Mouse (Mus musculus): ENCODE data around the gene Nmu. TPM values are rescaled to one million over a fixed set of nuclear protein-coding genes. Genes with fewer than 3 reads are reported as not detected.
A peak's percentile ranks its signal among the peaks of the same experiment; 100 is the strongest.

Gene Nmu
- polyA plus RNA-seq, 1 experiment: not detected

DNA sequence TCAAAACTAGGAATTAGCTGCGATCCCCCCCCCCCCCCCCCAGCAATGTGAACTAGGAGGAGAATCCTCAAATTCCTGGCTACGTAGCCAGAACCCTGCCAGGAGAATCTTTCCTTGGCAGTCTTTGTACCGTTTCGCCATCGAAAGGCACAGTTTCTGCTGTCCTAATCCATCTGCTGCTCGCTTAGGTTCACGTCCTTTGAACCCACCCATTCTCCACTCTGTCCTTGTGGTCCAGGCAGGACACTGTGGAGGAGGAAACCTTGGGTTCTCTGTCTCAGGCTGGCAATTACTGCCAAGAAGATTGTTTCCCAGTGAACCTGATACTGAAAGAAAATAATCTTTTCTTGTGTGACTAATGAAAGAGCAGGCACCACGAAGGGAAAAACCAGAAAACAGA is 58.0 kb downstream of the Nmu start:
- Histone ChIP-seq H3K27me3 (ENCODE audit: control insufficient read depth, insufficient read depth, low read length) (peaks cover 1% of the 10 kb centered on the region; the same call in 1 of the 2 replicates), H3K4me1 (ENCODE audit: control insufficient read depth, insufficient read depth, low read length) (peaks cover 5% of the 10 kb centered on the region; the same call in 1 of the 2 replicates), H3K27ac (ENCODE audit: insufficient read depth, low read length) (no peak overlapping the region), H3K4me3 (replicated peaks; ENCODE audit: insufficient read depth, low read depth, low read length) (peak overlapping the region; percentile 6)
- DNase-seq: peak in 1 of 2 experiments; percentile 38
- TF ChIP-seq CTCF (IDR thresholded peaks at IDR 0.05; ENCODE audit: borderline replicate concordance, insufficient read depth, low read depth, low read length) (no peak), POLR2A (IDR thresholded peaks at IDR 0.05; ENCODE audit: borderline replicate concordance, insufficient read depth, low read length) (no peak)
- 4% methylated on average over 8 of the region's 8 CpGs for WGBS

DNA sequence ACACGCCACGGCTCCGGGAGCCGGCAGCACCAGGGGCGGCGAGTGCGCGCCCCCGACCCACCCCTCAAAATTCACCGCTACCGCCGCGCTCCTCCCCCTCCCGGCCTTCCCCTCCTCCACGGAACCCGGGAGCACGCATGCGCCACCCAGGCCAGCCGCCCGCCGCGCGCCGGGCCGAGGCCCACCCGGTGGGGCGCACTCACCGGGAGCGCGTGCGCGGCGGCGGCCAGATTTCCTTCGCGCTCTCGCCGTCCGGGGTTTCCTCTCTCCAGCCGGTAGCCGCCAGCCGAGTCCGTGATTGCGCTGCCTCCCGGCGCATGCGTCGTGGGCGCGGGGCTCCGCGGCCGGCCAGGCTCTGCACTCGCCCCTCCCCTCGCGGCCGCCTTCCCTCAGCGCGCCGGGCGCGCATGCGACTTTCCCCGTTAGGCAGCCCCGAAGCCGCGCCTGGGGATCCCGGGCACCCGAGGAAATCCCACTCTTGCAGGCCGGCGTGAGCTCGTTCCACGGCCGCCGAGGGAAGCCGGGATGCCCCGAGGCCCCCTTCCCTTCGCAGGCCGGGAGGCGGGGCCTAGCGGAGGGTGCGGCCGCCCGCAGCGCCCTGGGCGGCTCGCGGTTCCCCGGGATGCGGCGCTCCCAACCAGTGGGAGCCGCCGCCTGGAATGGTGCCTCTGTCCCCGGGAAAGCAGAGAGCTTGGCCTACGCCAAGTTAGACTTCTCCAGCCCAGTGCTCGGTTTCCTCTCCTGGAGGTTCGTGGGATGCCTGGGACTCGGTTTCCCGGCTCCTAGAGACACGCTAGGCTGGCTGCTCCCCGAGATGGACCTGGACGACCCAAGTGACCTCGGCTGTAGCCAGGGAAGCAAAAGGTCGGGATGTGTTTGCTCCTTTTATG is 58.9 kb downstream of the Nmu start, which contains the start of gene Clock:
Gene Clock (minus strand): TSS at position 341 of the 890 bp plus-strand sequence.
- peak; percentile 92 to 95 for DNase-seq
- no peak for TF ChIP-seq CTCF (IDR thresholded peaks at IDR 0.05; ENCODE audit: borderline replicate concordance, insufficient read depth, low read depth, low read length)
- peak; percentile 51; the same call in 1 of the 2 replicates for TF ChIP-seq POLR2A (IDR thresholded peaks at IDR 0.05; ENCODE audit: borderline replicate concordance, insufficient read depth, low read length)
- 1% methylated on average over 99 of the region's 104 CpGs for WGBS
- peak within 1 kb of the TSS; percentile 53 for H3K27ac ChIP-seq (ENCODE audit: insufficient read depth, low read length)
- no peaks in the 10 kb centered on the region for H3K27me3 ChIP-seq (ENCODE audit: control insufficient read depth, insufficient read depth, low read length)
- peak within 1 kb of the TSS; percentile 85 for H3K4me3 ChIP-seq (replicated peaks; ENCODE audit: insufficient read depth, low read depth, low read length)
- peaks cover 2% of the 10 kb centered on the region; the same call in 1 of the 2 replicates for H3K4me1 ChIP-seq (ENCODE audit: control insufficient read depth, insufficient read depth, low read length)

DNA sequence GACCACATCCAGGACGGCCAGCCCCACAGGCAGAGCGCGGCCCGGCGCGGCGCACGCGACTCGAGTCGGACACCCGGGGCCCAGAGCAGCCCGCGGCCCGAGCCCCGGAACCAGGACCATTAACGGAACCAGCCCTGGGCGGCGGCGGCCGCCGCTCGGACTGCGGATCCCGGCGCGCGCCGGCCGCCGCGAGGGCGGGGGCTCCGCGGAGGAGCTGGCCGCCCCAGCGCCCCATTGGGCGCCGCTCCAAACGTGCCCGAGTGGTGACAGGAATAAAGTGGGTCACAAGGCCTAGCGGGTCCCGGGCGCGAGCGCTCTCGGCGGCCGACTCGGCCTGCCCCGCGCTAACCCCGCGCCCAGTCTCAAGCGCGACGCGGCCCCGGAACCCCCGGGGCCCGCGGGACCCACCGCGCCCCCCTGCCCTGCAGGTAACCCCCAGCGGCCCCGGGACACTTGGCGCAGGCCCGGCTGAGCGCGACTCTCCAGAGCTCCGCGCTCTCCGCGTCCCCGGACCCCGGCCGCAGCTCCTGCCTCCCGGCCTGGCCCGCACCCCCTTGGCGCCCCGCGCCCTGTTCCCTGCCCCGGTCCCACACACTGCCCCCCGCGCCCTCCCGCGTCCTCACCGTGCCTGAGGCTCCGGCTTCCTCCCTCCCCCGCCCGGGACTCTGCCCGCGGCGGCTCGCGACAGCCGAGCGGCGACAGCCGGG is 59.7 kb downstream of the Nmu start:
- WGBS: under 1% methylated on average over 94 of the region's 100 CpGs
- no peaks in the 10 kb centered on the region for H3K27me3 ChIP-seq (ENCODE audit: control insufficient read depth, insufficient read depth, low read length)
- peak overlapping the region; percentile 85 for H3K4me3 ChIP-seq (replicated peaks; ENCODE audit: insufficient read depth, low read depth, low read length)
- H3K27ac ChIP-seq (ENCODE audit: insufficient read depth, low read length): peak overlapping the region; percentile 53; the same call in 1 of the 2 replicates
- peaks cover 2% of the 10 kb centered on the region; the same call in 1 of the 2 replicates for H3K4me1 ChIP-seq (ENCODE audit: control insufficient read depth, insufficient read depth, low read length)
- DNase-seq: peak; percentile 91 to 92
- TF ChIP-seq CTCF (IDR thresholded peaks at IDR 0.05; ENCODE audit: borderline replicate concordance, insufficient read depth, low read depth, low read length): no peak
- TF ChIP-seq POLR2A (IDR thresholded peaks at IDR 0.05; ENCODE audit: borderline replicate concordance, insufficient read depth, low read length): no peak

DNA sequence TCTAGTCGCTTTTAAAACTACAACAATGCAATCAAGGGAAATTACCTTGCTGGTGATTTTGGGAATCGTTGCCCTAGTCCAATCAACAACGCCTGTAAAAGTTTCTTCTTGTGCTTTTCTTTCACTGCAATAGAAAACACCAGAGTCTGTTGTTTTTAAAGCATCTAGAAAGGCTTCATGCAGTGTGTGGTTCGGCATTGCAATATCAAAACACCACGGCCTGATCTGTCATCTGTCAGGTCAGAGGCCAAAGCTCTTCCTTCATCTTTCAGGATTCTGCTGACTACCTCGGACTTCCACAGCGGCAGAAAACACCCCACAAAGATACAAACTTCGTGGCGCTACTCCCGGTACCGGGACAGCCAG is 60.2 kb downstream of the Nmu start:
- DNase-seq: no peak
- WGBS: 3% methylated on average over 11 of the region's 11 CpGs
- H3K27me3 ChIP-seq (ENCODE audit: control insufficient read depth, insufficient read depth, low read length): no peaks in the 10 kb centered on the region
- TF ChIP-seq POLR2A (IDR thresholded peaks at IDR 0.05; ENCODE audit: borderline replicate concordance, insufficient read depth, low read length): no peak
- TF ChIP-seq CTCF (IDR thresholded peaks at IDR 0.05; ENCODE audit: borderline replicate concordance, insufficient read depth, low read depth, low read length): no peak
- peak overlapping the region; percentile 85 for H3K4me3 ChIP-seq (replicated peaks; ENCODE audit: insufficient read depth, low read depth, low read length)
- H3K27ac ChIP-seq (ENCODE audit: insufficient read depth, low read length): no peak overlapping the region
- H3K4me1 ChIP-seq (ENCODE audit: control insufficient read depth, insufficient read depth, low read length): peaks cover 2% of the 10 kb centered on the region; the same call in 1 of the 2 replicates

DNA sequence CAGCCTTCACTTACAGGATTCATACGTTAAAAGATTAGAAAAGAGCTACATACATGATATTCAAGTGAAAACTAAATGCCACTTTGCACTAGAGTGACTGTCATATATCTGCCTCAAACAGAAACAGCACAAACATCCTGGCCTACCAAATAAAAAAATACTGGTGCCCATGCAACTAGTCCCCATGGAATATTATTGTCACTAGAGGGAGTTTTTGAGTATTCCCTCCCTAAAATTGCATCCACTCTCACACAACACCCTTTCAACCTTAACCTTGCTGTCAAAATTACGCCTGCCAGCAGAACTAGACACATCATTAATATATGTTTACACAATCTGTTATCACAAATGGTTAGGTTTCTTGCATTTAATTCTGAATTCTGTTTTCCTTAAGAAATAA is 61.6 kb downstream of the Nmu start:
- Histone ChIP-seq H3K4me3 (replicated peaks; ENCODE audit: insufficient read depth, low read depth, low read length) (no peak overlapping the region), H3K4me1 (ENCODE audit: control insufficient read depth, insufficient read depth, low read length) (peaks cover 6% of the 10 kb centered on the region; the same call in 1 of the 2 replicates), H3K27ac (ENCODE audit: insufficient read depth, low read length) (no peak overlapping the region), H3K27me3 (ENCODE audit: control insufficient read depth, insufficient read depth, low read length) (no peaks in the 10 kb centered on the region)
- TF ChIP-seq CTCF (IDR thresholded peaks at IDR 0.05; ENCODE audit: borderline replicate concordance, insufficient read depth, low read depth, low read length) (no peak), POLR2A (IDR thresholded peaks at IDR 0.05; ENCODE audit: borderline replicate concordance, insufficient read depth, low read length) (no peak)
- WGBS: 77% methylated on average over 2 of the region's 2 CpGs
- no peak for DNase-seq

DNA sequence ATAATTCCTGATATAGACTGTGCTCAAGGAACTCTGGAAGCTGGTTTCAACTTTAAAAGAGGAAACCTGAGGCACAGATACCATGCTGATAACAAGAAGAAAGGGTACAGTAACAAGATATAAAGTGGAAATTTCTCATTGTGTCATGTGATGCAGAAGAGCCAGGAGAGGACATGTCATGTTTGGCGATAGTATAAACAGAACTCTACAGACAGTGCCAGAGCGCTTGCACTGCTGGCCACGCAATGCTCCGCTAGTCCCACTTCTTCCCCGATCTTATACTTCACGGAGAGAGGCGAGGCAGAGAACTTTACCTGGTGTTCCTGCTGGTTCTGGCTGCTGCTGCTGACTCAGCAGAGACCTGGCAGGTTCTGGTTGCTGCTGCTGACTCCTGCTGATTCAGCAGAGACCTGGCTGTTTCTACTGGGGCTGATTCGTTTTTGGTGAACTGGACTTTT is 74.3 kb downstream of the Nmu start:
- Histone ChIP-seq H3K4me1 (ENCODE audit: control insufficient read depth, insufficient read depth, low read length) (peaks cover 5% of the 10 kb centered on the region), H3K27ac (ENCODE audit: insufficient read depth, low read length) (no peak overlapping the region), H3K4me3 (replicated peaks; ENCODE audit: insufficient read depth, low read depth, low read length) (no peak overlapping the region), H3K27me3 (ENCODE audit: control insufficient read depth, insufficient read depth, low read length) (no peaks in the 10 kb centered on the region)
- TF ChIP-seq POLR2A (IDR thresholded peaks at IDR 0.05; ENCODE audit: borderline replicate concordance, insufficient read depth, low read length): no peak
- no peak for TF ChIP-seq CTCF (IDR thresholded peaks at IDR 0.05; ENCODE audit: borderline replicate concordance, insufficient read depth, low read depth, low read length)
- WGBS: 32% methylated on average over 8 of the region's 8 CpGs
- peak; percentile 29 to 48 for DNase-seq

DNA sequence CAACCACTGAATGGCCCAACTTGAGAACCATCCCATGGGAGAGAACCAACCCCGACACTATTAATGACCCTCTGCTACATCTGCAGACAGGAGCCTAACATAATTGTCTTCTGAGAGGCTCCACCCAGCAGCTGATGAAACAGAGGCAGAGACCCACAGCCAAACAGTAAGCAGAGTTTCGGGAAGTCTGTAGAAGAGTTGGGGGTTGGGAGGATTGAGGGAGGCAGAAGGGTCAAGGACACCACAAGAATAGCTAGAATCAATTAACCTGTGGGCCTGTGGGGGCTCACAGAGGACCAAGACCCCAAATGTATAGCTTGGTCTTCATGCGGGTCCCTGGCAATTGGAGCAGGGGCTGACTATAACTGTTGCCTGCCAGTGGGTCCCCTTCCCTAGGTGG is 75.3 kb downstream of the Nmu start:
- no peak for TF ChIP-seq CTCF (IDR thresholded peaks at IDR 0.05; ENCODE audit: borderline replicate concordance, insufficient read depth, low read depth, low read length)
- no peak for TF ChIP-seq POLR2A (IDR thresholded peaks at IDR 0.05; ENCODE audit: borderline replicate concordance, insufficient read depth, low read length)
- Histone ChIP-seq H3K4me3 (replicated peaks; ENCODE audit: insufficient read depth, low read depth, low read length) (no peak overlapping the region), H3K27ac (ENCODE audit: insufficient read depth, low read length) (no peak overlapping the region), H3K4me1 (ENCODE audit: control insufficient read depth, insufficient read depth, low read length) (peaks cover 5% of the 10 kb centered on the region), H3K27me3 (ENCODE audit: control insufficient read depth, insufficient read depth, low read length) (no peaks in the 10 kb centered on the region)
- DNase-seq: no peak
- 96% methylated on average over 3 of the region's 3 CpGs for WGBS
